Mouse (Mus musculus): ENCODE measurements around the gene Sufu.

DNA sequence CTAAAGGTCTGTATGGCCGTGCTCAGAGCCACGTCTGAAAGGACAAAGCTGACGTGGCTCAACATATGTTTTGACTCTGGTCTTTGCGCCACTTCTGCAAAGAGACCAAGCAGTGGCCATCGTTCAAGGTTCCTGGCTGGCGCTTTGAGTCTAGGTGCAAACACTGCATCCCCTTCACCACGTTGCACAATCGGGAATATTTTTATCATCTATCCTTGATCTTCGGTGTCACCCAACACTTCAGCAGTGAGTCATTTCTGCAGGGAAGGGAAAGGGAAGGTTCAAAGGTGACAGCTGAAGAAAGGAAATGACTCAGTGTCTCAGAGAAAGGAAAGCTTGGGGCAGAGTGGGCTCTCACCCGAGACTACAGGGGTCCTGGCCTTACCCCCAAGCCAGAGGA, 62.6 kb downstream of the Sufu start:
- TF ChIP-seq CTCF (IDR thresholded peaks at IDR 0.05 in 2 of 3, conservative IDR thresholded peaks at IDR 0.05 in 1 of 3; ENCODE audit: control insufficient read depth in 1 of 3, insufficient read depth in 1 of 3, low read depth in 2 of 3, low read length in 3 of 3, poor library complexity in 1 of 3, severe bottlenecking in 1 of 3) (no peak), EP300 (IDR thresholded peaks at IDR 0.05; ENCODE audit: low read depth in 1 of 2, low read length in 2 of 2) (no peak), MAZ (IDR thresholded peaks at IDR 0.05; ENCODE audit: low read depth, low read length) (no peak), POLR2A (IDR thresholded peaks at IDR 0.05; ENCODE audit: control insufficient read depth in 1 of 2, insufficient read depth in 1 of 2, low read depth in 1 of 2, low read length in 2 of 2, poor library complexity in 1 of 2) (no peak), TAL1 (IDR thresholded peaks at IDR 0.05; ENCODE audit: low read length) (no peak), MEF2A (IDR thresholded peaks at IDR 0.05; ENCODE audit: extremely low read depth, insufficient replicate concordance, low read depth, low read length, poor library complexity, severe bottlenecking) (no peak), TCF12 (IDR thresholded peaks at IDR 0.05; ENCODE audit: low read depth, low read length) (no peak)
